Mouse (Mus musculus): ENCODE measurements around the gene Fsd1. TPM values are rescaled to one million over a fixed set of nuclear protein-coding genes. Genes with fewer than 3 reads are reported as not detected.

Fsd1 gene
- polyA plus RNA-seq, 1 experiment from 2014 or later, result 0.36 TPM

DNA sequence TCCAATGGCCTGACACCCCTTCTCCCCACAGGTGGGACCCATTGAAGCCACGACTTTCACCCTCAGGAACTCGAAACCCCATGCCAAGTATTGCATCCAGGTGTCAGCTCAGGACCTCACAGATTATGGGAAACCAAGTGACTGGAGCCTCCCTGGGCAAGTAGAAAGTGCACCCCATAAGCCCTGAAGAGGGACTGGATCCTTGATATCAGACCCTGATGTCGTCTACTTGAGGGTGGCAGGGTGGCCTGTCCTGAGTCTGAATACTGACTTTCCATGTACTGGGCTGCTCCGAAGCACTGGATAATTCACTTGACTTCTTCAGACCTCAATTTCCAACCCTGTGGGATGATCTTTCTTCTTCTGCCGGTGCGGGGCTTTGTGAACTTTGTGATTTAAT, 29.7 kb upstream of the Fsd1 start:
- Histone ChIP-seq H3K4me1 (ENCODE audit: insufficient read depth, low read depth, low read length) (peaks cover 4% of the 10 kb centered on the region; the same call in 1 of the 2 replicates), H3K9ac (replicated peaks; ENCODE audit: low read depth) (no peak overlapping the region), H3K9me3 (ENCODE audit: low read length) (no peaks in the 10 kb centered on the region), H3K27ac (ENCODE audit: low read length) (no peak overlapping the region), H3K4me2 (replicated peaks; ENCODE audit: low read depth, low read length) (peak overlapping the region; percentile 44; the same call in 1 of the 2 replicates), H3K4me3 (ENCODE audit: low read depth, low read length) (0 out of 2 replicates have a peak overlapping the region, but pooled peaks have one; percentile 19), H3K27me3 (replicated peaks; ENCODE audit: insufficient read depth, low read length) (no peaks in the 10 kb centered on the region), H3K36me3 (ENCODE audit: insufficient read depth, low read length) (no peaks in the 10 kb centered on the region)
- DNase-seq (ENCODE audit: low spot score), result no peak
- no peak for TF ChIP-seq EP300 (IDR thresholded peaks at IDR 0.05)
- TF ChIP-seq CTCF (IDR thresholded peaks at IDR 0.05), result no peak; the same call in 1 of the 2 replicates
- WGBS, result 38% methylated on average over 6 of the region's 6 CpGs
- ATAC-seq, result no peak

DNA sequence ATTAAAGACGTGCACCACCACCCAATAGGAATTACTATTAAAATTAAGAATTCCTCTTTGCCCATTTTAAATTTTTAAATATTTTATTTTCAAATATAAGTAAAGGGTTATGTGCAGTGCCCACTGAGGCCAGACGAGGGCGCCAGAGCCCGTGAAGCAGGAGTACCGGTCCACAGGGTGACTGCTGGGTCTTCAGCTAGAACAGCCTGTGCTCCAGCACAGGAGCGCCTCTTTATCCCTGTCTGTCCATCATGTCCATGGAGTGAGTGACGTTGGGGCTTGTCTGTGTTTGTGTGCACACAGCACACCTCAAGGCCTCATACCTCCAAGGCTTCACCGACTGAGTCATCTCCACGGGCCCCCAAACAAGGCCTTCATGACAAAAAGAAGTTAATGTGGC, 29.1 kb upstream of the Fsd1 start:
- H3K4me1 ChIP-seq (ENCODE audit: insufficient read depth, low read depth, low read length), result peaks cover 4% of the 10 kb centered on the region; the same call in 1 of the 2 replicates
- TF ChIP-seq EP300 (IDR thresholded peaks at IDR 0.05) (no peak), CTCF (IDR thresholded peaks at IDR 0.05) (peak; percentile 89)
- no peaks in the 10 kb centered on the region for H3K9me3 ChIP-seq (ENCODE audit: low read length)
- peak; percentile 85 for DNase-seq (ENCODE audit: low spot score)
- no peaks in the 10 kb centered on the region for H3K27me3 ChIP-seq (replicated peaks; ENCODE audit: insufficient read depth, low read length)
- no peak overlapping the region for H3K27ac ChIP-seq (ENCODE audit: low read length)
- no peak for ATAC-seq
- H3K36me3 ChIP-seq (ENCODE audit: insufficient read depth, low read length), result no peaks in the 10 kb centered on the region
- no peak overlapping the region for H3K4me2 ChIP-seq (replicated peaks; ENCODE audit: low read depth, low read length)
- H3K9ac ChIP-seq (replicated peaks; ENCODE audit: low read depth), result no peak overlapping the region
- no peak overlapping the region for H3K4me3 ChIP-seq (ENCODE audit: low read depth, low read length)
- WGBS, result 15% methylated on average over 9 of the region's 9 CpGs

DNA sequence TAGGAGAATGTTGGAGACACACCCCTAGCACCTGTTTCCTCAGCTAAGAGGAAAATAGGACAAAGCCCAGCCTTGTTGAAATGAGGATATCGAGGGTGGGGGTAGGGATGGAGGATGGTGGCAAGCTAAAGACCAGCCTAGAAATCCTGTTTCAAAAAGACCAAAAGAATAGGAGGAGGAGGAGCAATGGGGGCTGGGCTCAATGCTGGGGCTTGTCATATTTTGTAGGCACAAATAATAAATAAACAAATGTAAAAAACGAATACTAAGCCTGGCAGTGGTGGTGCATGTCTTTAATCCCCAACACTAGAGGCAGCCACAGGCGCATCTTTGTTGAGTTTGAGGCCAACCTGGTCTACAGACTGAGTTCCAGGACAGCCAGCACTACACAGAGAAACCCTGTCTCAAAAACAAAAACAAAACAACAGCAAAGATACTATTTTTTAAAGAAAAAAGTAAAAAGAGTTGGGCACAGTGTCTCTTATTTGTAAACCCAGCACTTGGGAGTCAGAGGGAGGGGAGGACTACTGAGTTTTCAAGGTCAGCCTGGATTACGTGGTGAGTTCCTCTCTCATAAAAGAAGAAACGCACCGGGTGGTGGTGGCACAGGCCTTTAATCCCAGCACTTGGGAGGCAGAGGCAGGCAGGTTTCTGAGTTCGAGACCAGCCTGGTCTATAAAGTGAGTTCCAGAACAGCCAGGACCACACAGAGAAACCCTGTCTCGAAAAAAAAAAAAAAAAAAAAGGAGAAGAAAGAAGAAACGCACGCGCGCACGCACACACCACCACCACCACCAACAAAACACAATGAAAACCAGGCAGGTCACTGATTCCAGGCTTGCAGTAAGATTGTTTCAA, 28.4 kb upstream of the Fsd1 start:
- TF ChIP-seq EP300 (IDR thresholded peaks at IDR 0.05), result no peak
- TF ChIP-seq CTCF (IDR thresholded peaks at IDR 0.05), result no peak
- H3K4me3 ChIP-seq (ENCODE audit: low read depth, low read length), result no peak overlapping the region
- 72% methylated on average over 13 of the region's 13 CpGs for WGBS

DNA sequence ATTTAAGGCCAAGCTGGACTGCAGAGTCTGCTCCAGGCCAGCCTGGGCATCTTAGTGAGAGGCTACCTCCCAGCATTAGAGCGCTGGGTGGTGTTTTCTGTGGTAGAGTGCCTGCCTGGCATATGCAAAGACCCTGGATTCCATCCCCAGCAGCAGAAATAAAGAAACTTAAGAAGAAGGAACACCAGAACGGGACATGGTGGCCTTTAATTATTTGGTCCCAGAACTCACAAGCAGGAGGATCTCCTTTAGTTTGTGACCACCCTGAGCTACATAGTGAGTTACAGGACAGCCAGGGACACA, 27.8 kb upstream of the Fsd1 start:
- 25% methylated on average over 2 of the region's 2 CpGs for WGBS
- TF ChIP-seq CTCF (IDR thresholded peaks at IDR 0.05), result no peak
- TF ChIP-seq EP300 (IDR thresholded peaks at IDR 0.05), result no peak
- ATAC-seq, result no peak

More for the DNA sequence above, 28.4 kb upstream of the Fsd1 start:
- H3K9me3 ChIP-seq (ENCODE audit: low read length), result no peaks in the 10 kb centered on the region
- peak overlapping the region; percentile 41 for H3K4me2 ChIP-seq (replicated peaks; ENCODE audit: low read depth, low read length)
- H3K27me3 ChIP-seq (replicated peaks; ENCODE audit: insufficient read depth, low read length), result no peaks in the 10 kb centered on the region
- H3K9ac ChIP-seq (replicated peaks; ENCODE audit: low read depth), result no peak overlapping the region
- ATAC-seq (no peak), DNase-seq (ENCODE audit: low spot score) (no peak)
- peak overlapping the region; percentile 90; the same call in 1 of the 2 replicates for H3K27ac ChIP-seq (ENCODE audit: low read length)
- H3K36me3 ChIP-seq (ENCODE audit: insufficient read depth, low read length), result no peaks in the 10 kb centered on the region
- peaks cover 4% of the 10 kb centered on the region; the same call in 1 of the 2 replicates for H3K4me1 ChIP-seq (ENCODE audit: insufficient read depth, low read depth, low read length)

DNA sequence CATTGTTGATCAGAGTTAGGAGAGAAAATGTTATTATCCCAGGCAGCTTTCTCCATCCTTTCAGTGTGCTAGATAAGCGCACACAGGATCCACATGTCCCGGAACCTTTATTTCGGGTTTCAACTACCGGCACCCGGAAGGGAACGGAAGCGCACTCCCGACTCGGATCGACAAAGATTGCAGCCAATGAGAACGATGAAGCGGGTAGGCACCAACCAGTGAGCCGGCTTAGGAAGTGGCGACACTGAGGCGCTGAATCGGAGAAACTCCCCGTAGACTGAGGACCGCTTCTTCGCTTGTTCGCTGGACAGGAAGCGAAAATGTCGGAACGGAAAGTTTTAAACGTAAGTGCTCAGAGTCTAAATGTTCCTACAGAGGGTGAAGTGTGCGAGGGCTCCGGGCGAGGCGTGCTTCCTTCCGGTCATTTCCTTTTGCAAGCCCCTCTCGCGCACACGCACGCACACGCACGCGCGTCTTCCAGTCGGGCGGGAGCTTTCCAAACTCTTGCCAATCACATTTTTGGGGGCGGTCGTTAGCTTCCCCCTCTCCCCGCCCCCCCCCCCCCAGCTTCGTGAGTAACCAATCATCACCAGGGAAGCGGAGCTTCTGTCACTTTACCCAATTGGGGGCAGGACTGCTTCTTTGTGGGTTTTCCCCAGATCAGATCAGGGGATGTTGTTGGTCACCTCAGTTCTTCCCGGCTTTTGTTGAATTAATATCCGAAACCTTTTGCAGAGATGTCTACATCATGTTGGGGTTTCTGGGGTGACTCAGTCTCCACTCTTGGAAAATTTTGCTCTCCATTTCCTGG, 27.2 kb upstream of the Fsd1 start, which contains the start of gene Yju2:
Yju2 (plus strand) TSS at position 182 of the 811 bp plus-strand sequence.
- H3K9ac ChIP-seq (replicated peaks; ENCODE audit: low read depth), result peak within 1 kb of the TSS; percentile 33; the same call in 1 of the 2 replicates
- peak within 1 kb of the TSS; percentile 46 for H3K4me3 ChIP-seq (ENCODE audit: low read depth, low read length)
- DNase-seq (ENCODE audit: low spot score) (peak; percentile 97), ATAC-seq (peak; percentile 95)
- TF ChIP-seq CTCF (IDR thresholded peaks at IDR 0.05) (0 out of 2 replicates have a peak, but pooled peaks have one; percentile 5), EP300 (IDR thresholded peaks at IDR 0.05) (peak; percentile 56; the same call in 1 of the 2 replicates)
- under 1% methylated on average over 40 of the region's 46 CpGs for WGBS
- no peaks in the 10 kb centered on the region for H3K36me3 ChIP-seq (ENCODE audit: insufficient read depth, low read length)
- H3K9me3 ChIP-seq (ENCODE audit: low read length), result no peaks in the 10 kb centered on the region
- H3K4me1 ChIP-seq (ENCODE audit: insufficient read depth, low read depth, low read length), result peaks cover 4% of the 10 kb centered on the region; the same call in 1 of the 2 replicates
- H3K27me3 ChIP-seq (replicated peaks; ENCODE audit: insufficient read depth, low read length), result no peaks in the 10 kb centered on the region
- peak within 1 kb of the TSS; percentile 90 for H3K27ac ChIP-seq (ENCODE audit: low read length)
- H3K4me2 ChIP-seq (replicated peaks; ENCODE audit: low read depth, low read length), result peak within 1 kb of the TSS; percentile 53

More for the DNA sequence above, 27.8 kb upstream of the Fsd1 start:
- no peak for DNase-seq (ENCODE audit: low spot score)
- H3K9me3 ChIP-seq (ENCODE audit: low read length), result no peaks in the 10 kb centered on the region
- no peaks in the 10 kb centered on the region for H3K27me3 ChIP-seq (replicated peaks; ENCODE audit: insufficient read depth, low read length)
- peak overlapping the region; percentile 90 for H3K27ac ChIP-seq (ENCODE audit: low read length)
- H3K36me3 ChIP-seq (ENCODE audit: insufficient read depth, low read length), result no peaks in the 10 kb centered on the region
- peaks cover 4% of the 10 kb centered on the region; the same call in 1 of the 2 replicates for H3K4me1 ChIP-seq (ENCODE audit: insufficient read depth, low read depth, low read length)
- no peak overlapping the region for H3K9ac ChIP-seq (replicated peaks; ENCODE audit: low read depth)
- peak overlapping the region; percentile 46; the same call in 1 of the 2 replicates for H3K4me3 ChIP-seq (ENCODE audit: low read depth, low read length)
- peak overlapping the region; percentile 41 for H3K4me2 ChIP-seq (replicated peaks; ENCODE audit: low read depth, low read length)

All from lung, postnatal 0 days (tissue).